Mouse (Mus musculus): ENCODE data around the gene Vamp8.
A peak's percentile ranks its signal among the peaks of the same experiment; 100 is the strongest.

Vamp8 gene

DNA sequence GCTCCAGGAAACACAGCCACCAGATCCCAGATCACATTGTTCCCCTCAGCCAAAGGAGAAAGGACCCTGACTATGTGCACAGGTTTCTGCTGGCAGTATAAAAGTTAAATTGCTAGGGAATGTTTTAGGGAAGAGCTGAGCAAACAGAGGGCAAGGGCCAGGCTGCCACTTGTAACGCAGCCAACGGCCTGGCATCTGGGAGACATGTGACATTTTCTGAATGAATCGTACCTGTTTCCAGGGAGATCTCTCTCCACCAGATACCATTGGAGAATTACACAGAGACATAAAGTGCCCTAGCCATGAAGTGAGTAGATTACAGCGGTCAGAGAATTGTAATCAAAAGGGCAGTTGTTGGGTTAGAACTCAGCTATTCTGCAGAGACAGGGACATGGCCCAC is 17.3 kb downstream of the Vamp8 start:
- no peak for DNase-seq (ENCODE audit: low spot score in 2 of 2)

DNA sequence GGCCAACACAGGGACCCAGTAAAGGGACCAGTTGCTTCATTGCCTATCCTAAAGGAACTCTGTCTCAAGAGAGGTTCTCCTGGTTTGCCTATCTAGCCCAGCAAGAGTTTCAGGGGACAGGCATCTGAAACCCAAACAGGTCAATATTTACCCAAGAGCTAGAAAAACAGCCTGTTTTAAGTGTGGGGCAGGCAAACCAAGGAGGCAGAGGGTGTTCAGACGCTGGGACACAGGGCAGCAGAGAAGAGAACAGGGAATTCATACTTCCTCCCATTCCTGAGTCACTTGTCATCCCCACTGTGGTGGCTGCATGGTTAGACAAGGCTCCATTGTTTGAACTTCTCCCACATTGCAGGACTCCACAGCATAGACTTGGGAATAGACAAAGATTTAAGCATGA is 18.9 kb downstream of the Vamp8 start:
- no peak for DNase-seq (ENCODE audit: low spot score in 2 of 2)

DNA sequence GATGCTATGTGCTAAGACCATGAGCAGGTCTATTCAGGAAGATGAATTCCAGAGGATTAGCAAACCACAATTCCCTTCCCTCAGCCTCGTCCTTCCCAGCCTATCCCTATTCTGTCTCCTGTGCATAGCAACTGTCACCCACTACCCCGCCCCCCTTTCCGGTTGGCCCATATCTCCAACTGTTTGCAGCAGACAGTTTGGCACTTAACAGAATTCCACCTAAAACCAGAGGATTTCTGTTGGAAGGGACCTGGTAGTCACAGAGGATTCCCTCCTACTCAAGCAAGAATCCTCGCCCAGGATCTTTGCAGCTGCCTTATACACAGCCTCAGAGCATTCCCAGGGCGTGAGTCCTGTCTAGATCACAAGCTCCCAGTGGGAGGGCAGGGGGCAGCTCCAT is 19.4 kb downstream of the Vamp8 start:
- peak in 1 of 2 experiments; percentile 61 for DNase-seq (ENCODE audit: low spot score in 2 of 2)

DNA sequence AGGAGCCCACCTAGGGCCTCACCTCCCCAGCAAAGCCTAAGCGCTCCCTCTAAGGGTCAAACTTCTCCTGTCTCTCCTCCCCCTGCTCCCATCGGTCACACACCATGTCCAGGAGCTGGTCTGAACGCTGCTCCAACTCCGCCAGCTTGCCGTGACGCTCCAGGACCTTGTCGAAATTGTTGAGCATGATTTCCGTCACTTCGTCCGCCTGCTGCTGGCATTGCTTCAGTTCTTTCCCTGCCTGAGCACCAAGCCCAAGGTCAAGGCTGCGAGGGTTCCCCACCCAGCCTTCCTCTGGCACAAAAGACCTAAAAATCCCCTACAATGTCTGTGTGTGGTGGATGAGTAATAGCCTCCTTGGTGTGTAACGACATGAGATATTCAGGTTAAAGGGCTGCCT is 20.4 kb downstream of the Vamp8 start:
- DNase-seq (ENCODE audit: low spot score in 2 of 2), result no peak

GRCm38 (mm10) chr6:72369557-72369956 is 20.9 kb downstream of the Vamp8 start:
- no peak for DNase-seq (ENCODE audit: low spot score in 2 of 2)

GRCm38 (mm10) chr6:72367460-72367974 is 23.0 kb downstream of the Vamp8 start:
- DNase-seq (ENCODE audit: low spot score in 2 of 2), result no peak

DNA sequence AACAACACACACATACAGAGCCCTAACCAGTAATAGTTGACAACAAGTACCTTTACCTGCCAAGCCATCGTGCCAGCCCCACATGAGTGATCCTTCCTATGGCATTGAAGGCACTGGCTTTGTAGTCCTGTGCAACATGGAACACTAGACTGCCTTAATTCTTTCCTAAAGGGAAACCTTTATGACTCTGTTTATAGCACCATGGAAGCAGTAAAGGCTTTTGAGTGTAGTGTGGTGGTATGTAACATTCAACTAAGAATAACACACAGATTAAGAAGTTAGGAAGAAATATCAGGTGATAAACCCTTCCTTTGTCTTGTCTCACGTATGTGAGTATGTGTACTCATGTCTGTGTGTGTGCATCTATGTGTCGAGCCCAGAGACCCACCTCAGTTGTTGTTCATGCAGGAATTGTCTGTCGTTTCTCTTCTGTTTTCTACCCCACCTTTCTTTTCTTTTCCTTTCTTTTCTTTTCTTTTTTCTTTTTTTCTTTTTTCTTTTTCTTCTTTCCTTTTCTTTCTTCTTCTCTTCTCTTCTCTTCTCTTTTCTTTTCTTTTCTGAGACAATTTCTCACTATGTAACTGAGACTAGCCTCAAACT is 23.6 kb downstream of the Vamp8 start, which contains the start of gene Rnf181:
Gene Rnf181 (minus strand): TSS at position 113 of the 600 bp plus-strand sequence.
- DNase-seq (ENCODE audit: low spot score in 2 of 2), result no peak

GRCm38 (mm10) chr6:72366304-72366703 is 24.2 kb downstream of the Vamp8 start:
- DNase-seq (ENCODE audit: low spot score in 2 of 2), result no peak

DNA sequence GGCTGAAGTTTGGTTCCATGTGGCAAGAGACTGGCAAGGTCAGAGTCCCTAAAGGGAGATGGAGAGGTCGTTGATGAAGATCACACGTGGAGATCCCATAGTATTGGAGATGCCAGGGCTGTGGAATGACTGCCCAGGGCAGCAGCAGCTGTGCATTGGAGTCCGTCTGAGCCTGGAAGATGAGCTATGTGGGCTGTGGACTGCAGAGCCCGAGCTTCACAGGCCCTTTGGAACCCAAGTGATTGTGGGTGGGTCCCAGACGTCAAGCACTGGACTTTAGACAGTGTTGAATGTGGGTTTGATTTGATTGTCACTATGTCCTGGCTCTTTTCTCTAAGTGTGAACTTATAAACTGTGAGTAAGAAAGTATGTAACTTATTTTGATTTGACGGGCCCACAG is 25.5 kb downstream of the Vamp8 start:
- no peak for DNase-seq (ENCODE audit: low spot score in 2 of 2)

DNA sequence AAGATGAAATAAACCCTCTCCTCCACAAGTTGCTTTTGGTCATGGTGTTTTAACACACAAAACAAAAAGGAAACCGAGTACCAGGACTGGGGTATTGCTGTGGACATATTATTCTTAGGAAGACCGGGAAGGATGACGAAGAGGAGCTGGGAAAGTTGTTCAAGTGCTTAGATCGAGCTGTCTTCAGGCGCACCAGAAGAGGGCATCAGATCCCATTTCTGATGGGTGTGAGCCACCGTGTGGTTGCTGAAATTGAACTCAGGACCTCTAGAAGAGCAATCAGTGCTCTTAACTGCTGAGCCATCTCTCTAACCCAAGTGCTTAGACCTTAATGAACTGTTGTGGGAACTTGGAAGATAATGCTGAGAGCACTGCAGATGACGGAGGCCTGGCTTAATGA is 26.5 kb downstream of the Vamp8 start:
- no peak for DNase-seq (ENCODE audit: low spot score in 2 of 2)

- peak; percentile 97 to 98 for DNase-seq (ENCODE audit: low spot score in 2 of 2)
Measured at GRCm38 (mm10) chr6:72362132-72363028, 28.1 kb downstream of the Vamp8 start.

DNA sequence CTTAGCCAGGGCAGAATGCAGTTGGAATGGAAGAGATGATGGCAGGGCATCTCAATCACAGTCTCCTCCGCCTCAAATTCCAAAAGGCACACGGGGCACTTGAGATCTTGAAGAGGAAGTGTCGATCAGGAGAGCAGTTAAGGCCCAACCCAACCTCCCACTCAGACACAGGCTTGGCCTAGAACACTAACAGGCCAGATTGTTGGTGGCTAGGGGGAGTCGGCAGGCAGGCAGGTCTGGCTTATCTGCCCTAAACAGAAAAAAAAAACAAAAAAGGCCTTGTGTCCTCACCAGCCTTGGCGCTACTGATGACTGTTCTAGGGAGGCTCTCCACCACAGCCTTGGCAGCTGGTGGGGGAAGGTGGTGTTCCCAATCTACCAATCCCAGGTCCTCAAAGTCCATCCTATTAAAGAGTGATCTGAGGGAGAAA is 29.4 kb downstream of the Vamp8 start:
- DNase-seq (ENCODE audit: low spot score in 2 of 2), result no peak

- DNase-seq (ENCODE audit: low spot score in 2 of 2), result no peak
Measured at GRCm38 (mm10) chr6:72360599-72360935, 29.9 kb downstream of the Vamp8 start.

DNA sequence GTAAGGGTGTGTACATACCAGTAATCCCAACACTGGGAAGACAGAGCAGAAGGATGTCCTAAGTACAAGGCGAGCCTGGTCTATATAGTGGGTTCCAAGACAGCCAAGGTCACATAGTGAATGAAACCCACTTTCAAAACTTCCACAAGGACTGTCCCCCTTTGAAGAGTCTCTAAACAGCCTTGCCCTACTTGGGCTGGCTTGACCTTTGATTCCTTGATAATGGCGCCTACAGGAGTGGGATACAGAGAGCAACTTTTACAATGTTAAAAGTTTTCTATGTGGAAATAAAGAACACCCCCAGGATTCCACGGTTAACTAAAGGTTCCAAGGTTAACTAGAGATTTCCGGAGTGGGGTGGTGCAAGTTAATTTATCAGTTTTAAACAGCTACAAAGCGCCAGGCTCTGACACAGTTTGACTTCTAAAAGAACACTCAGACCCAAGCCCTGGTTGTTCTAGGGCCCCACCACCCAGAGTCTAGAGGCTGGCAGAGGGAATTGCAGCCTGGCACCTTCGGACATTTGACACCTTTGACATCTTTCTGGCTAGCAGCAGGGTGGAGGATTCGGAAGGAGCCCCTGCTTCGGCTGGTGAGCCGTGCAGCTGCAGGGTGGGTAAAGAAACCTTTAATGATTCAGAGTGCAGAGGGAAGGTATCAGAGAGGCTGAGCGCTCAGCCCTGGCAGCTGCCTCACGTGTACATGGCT is 30.5 kb downstream of the Vamp8 start:
- no peak for DNase-seq (ENCODE audit: low spot score in 2 of 2)

- DNase-seq (ENCODE audit: low spot score in 2 of 2), result no peak
Measured at GRCm38 (mm10) chr6:72359343-72359742, 31.2 kb downstream of the Vamp8 start.

GRCm38 (mm10) chr6:72358086-72358764 is 32.3 kb downstream of the Vamp8 start:
- no peak for DNase-seq (ENCODE audit: low spot score in 2 of 2)

DNA sequence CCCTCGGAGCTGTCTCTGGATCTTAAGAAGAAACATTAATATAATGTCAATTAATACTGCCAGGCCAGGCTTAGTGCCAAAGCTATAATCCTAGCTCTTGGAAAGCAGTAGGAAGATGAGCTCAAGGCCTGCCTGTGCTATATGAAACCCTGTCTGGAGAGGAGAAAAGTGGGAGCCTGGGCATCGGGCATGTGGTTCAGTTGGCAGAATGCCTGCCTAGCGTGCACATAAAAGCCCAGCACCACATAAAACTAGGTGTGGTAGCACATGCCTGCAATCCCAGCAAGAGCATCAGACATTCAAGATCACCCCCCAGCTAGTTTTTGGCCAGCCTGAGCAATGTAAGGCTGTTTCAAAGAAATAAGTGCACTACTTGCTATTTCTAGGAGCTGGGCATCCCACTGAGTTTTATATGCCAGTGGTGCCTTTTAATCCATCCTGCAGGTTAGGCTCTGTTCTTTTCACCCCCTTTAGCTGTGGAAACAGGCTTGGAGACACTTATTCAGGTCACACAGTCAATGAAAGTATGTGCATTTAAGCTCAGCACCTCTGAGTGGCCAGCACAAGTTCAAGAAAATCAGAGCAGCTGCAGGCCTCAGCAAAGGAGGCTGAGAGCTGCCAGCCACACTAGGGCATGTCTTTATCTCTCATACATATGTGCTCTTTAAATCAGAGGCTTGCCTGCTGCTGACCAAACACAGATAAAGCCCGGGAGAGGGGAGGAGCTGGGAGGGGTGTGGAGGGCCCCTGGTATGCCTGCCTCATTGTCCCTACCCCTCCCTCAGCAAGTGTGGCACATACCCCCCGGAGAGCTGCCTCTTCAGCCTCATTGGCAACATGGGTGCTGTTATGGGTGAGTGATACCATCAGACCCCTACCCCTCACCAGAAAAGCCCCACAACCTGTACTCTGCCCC is 33.1 kb downstream of the Vamp8 start:
- DNase-seq (ENCODE audit: low spot score in 2 of 2), result no peak

- DNase-seq (ENCODE audit: low spot score in 2 of 2), result no peak
Measured at GRCm38 (mm10) chr6:72356001-72356532, 34.4 kb downstream of the Vamp8 start.

- DNase-seq (ENCODE audit: low spot score in 2 of 2), result peak in 1 of 2 experiments; percentile 74
Measured at GRCm38 (mm10) chr6:72355066-72355911, 35.2 kb downstream of the Vamp8 start, which contains the start of gene Tmem150a. Gene Tmem150a, plus strand, starts transcription at chr6:72355447.
